Mouse (Mus musculus): ENCODE measurements around the gene Pheta2.

GRCm38 (mm10) chr15:82361459-82362018 is 22.8 kb downstream of the Pheta2 start:
- peak; percentile 66 for TF ChIP-seq CTCF (conservative IDR thresholded peaks at IDR 0.05; ENCODE audit: insufficient read depth, insufficient read length, low read depth, low read length)
- TF ChIP-seq POLR2A (IDR thresholded peaks at IDR 0.05; ENCODE audit: low read depth, low read length) = no peak
